Mouse (Mus musculus): Measurements from ENCODE around the gene Gm5134.
"Not testable (repeated sequence)": the region's sequence is repeated elsewhere in the genome, so short reads cannot be mapped to it uniquely, and the experiment has no call there.

Gm5134 gene

DNA sequence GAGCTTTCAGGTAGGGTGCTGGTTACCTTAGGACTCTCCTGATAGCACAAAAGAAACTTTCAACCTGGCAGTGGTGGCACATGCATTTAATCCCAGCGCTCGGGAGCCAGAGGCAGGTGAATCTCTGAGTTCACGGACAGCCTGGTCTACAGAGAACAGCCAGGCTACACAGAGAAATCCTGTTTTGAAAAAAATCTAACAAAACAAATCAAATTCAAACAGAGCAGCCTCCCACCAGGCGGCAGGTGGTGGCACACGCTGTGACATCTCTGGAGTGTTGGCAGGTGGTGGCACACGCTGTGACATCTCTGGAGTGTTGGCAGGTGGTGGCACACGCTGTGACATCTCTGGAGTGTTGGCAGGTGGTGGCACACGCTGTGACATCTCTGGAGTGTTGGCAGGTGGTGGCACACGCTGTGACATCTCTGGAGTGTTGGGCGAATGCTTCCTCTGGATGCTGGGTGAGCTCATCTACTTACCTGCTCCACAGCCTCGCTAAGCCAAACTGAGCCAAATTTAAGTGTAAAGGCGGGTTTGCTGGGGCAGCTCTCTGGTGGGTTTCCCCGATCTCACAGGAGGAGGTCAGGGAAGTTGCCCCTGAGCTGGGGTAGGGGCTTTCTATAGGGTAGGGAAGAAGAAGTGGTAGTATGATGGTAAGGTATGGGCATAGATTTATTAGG, 40.4 kb downstream of the Gm5134 start:
- DNase-seq (ENCODE audit: low spot score), result not testable (repeated sequence)

DNA sequence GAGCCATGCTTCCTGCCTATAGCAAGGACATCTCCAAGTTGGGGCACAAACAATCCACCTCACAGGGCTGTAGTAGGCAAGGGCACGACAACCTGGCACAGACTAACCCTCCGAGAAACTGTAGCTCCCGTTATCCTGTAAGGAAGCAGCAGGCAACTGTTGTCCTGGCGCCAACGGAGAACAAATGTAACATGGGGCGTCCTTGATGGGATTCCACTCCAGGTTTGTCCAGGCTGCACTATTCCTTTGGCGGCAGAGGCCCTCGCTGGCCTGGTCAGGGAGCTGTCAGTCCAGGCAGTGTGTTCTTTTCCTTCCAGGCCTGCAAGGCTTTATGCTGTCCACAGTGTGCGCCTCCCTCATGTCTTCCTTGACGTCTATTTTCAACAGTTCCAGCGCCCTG, 41.1 kb downstream of the Gm5134 start:
- no peak for DNase-seq (ENCODE audit: low spot score)

DNA sequence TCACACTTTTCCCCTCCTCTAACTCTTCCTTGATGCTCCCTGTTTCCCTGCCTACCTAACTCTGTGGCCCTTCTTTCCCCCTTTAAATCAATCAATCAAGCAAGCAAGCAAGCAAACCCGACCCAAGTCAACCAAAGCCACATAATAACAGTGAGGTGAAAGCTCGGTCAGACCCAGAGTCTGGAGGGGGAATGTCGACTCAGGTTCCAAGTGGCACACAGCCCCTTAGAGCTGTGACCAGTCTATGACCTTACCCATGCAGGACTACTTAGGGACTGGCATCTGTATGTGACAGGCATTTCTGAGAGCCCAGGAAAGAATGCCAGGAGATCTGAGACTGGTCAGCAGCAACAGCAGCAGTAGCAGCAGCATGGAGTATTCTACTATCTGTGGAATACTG, 42.0 kb downstream of the Gm5134 start:
- no peak for DNase-seq (ENCODE audit: low spot score)

DNA sequence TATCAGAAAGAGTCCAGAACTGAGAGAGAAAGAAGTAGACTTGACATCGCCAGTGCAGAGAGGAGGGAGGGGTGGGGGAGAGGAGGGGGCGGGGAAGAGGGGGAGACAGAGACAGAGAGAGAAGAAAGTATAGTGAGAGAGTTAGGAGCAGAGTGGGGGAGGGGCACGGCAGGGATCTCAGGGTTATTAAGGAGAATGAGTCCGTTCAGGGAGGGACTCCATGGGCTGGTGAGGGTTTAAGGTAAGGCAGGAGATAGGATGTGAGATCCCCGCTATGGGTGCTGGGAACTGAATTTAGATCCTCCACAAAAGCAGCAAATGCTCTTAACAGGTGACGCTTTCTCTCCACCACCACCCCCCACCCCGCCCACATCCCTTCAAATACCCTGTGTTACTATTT, 46.8 kb downstream of the Gm5134 start:
- no peak for DNase-seq (ENCODE audit: low spot score)

DNA sequence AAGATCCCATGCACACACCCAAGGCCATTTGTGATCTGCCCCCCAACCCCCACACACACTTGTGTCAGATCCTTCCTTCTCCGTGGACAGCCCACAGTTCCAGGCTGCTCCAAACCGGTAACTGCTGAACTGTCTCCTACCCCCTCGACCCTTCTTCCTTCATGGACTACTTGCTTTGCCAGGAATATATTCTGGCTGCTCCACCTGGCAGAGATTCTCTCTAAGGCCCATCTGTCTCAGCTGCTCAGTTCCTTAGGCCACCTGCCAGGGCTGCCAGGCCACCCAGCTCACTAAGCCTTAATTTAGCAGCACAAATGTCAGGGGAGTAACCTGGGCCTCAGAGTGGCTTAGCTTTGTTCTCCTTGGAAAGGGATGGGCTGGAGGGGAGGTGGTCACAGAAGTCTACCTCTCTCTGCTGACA, 47.8 kb downstream of the Gm5134 start:
- peak; percentile 3 for DNase-seq (ENCODE audit: low spot score)

DNA sequence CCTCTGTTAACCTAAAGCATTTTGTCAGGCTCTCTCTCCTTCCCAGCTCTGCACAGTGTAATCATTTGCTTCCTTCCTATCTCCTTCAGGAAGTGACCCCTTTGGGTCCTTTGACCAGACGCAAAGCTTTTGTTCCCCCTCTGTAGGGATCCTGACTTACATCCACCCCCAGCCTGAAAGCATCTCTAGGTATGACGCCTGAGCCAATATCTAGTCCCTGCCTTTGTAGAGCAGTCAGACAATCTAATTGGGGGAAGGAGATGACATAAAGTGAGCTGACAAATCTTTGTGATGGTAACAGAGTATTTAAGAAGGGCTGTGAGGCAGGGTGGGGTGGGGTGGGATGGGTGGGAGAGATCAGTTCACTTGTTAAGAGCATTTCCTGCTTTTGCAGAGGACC, 48.3 kb downstream of the Gm5134 start:
- no peak for DNase-seq (ENCODE audit: low spot score)

DNA sequence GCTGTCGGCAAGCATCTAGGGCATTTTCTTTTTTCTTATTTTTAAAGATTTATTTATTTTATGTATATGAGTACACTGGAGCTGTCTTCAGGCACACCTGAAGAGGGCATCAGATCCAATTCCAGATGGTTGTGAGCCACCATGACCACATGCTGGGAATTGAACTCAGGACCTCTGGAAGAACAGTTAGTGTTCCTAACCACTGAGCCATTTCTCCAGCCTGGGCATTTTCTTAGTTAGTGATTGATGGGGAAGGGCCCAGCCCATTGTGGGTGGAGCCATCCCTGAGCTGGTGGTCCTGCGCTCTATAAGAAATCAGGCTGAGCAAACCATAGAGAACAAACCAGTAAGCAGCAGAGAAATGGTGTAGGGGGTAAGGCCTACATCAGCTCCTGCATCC, 48.9 kb downstream of the Gm5134 start:
- DNase-seq (ENCODE audit: low spot score), result no peak

DNA sequence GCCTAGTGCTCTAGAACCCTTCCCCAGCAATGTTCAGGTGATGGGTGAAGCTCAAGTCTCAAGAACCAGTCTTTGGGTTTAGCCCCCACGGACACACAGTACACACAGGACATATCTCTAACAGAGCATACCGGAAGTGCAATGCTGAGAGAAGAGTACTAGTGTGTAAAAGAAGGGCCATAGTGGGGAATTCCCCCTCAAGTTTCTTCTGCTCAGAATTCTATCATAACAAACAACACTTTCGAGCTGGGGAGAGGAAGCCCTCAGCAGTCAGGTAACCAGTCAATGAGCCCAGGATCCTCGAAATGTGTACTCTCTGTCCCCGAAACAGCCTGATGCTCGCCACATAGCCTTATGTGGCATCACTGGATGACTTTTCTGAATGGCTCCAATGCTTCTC, 52.1 kb downstream of the Gm5134 start:
- DNase-seq (ENCODE audit: low spot score), result no peak

DNA sequence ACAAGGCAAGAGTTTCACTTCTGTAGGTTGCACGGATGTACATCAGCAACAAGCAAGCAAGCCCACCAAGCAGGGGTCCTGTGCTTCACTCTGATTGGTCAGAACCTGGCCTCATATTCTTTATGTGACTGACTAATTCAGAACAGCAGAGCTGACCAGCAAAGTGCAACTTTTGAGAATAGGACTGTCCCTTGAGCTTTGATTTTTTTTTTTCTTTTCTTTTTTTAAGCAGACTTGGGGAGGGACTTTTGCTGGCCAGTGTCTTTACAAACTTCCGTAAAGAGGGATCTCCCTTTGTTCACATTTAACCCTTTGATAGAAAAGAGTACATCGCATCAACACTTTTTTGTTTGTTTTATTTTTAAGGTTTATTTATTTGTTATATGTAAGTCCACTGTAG, 55.5 kb downstream of the Gm5134 start:
- DNase-seq (ENCODE audit: low spot score), result no peak

DNA sequence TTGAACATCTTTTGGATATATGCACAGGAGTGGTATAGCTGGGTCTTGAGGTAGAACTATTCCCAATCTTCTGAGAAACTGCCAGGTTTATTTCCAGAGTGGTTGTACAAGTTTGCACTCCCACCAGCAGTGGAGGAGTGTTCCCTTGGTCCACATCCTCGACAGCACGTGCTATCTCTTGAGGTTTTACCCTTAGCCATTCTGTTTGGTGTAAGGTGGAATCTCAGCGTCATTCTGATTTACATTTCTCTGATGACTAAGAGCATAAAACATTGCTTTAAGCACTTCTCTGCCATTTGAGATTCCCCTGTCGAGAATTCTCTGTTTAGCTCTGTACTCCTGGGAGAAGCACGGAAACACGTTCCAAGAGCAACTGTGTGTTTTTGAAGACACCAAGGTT, 58.6 kb downstream of the Gm5134 start:
- DNase-seq (ENCODE audit: low spot score), result no peak

DNA sequence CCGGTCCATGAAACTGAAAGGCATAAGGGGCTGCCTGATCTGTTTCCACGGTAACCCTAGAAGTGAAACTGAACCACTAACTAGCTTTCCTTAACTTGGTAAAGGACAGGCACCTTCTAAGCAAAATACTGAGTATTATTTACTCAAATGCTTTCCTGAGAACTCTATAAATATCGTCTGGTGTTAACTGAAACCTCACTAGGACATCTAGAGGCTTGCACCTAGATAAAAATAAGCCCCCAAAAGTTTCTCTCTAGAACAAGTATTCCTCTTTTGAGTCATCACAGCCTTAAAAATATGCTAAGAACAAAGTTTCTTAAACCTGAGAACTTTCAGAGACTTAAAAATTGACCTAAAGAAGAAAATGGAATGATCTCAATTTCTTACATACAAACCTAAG, 62.6 kb downstream of the Gm5134 start:
- no peak for DNase-seq (ENCODE audit: low spot score)

DNA sequence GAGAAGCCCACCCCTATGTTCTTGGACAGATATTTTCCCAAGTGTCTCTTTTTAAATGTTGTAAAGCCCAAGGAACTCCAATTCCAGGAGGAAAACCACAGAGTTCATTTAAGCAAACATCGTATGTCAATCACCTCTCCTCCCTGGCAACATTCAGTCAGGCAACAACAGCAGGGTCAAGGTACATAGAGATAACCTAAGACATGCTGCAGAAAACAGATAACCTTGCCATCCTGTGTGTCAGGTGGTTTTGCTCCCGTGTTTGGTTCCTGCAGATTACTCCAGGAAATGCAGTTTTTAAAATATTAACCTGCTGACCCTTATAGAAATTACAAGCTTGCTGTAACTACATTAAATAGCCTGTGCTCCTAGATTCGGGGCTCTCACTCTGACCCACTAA, 67.4 kb downstream of the Gm5134 start:
- DNase-seq (ENCODE audit: low spot score), result no peak

DNA sequence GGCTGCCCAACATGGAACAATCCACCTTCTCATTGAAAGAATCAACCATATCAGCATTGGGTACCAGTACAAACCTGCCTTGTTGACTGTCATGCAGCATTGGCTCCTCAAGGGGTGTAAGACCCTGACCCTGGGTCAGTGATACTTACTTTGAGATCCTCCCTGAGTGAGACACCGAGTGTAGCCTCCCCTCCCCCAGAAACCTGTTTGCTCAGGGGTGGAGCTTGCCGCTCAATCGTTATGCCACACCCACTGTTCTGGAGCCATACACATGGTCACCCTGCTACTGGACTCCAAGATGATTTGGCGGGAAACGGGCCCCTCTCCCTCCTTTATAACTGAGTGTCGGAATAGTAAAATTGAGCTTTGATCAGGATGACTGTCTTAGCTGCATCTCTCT, 69.6 kb downstream of the Gm5134 start:
- no peak for DNase-seq (ENCODE audit: low spot score)

DNA sequence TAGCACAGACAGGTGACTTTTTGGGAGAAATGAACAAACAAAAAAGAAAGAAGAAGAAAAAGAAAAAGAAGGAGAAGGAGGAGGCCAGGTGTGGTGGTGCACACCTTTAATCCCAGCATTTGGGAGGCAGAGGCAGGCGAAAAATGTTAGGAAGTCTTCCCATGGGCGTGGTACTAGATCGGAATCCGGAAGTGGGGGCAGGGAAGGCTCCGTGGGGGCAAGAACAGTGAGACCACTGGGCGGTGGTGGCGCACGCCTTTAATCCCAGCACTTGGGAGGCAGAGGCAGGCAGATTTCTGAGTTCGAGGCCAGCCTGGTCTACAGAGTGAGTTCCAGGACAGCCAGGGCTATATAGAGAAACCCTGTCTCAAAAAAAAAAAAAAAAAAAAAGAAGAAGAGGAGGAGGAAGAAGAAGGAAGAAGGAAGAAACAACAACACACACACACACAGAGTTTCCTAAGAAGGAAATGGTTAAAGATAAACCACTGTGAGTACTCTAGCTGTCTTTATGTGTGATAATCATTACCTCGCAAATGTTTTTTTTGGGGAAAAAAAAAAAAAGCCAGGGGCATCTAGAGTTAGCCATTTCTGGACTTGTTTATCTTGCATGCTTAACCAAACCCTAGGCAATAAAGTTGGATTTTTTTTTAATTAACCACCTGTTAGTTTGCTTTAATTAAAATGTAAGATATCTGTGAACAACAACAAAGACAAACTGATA, 71.3 kb downstream of the Gm5134 start:
- DNase-seq (ENCODE audit: low spot score), result no peak

DNA sequence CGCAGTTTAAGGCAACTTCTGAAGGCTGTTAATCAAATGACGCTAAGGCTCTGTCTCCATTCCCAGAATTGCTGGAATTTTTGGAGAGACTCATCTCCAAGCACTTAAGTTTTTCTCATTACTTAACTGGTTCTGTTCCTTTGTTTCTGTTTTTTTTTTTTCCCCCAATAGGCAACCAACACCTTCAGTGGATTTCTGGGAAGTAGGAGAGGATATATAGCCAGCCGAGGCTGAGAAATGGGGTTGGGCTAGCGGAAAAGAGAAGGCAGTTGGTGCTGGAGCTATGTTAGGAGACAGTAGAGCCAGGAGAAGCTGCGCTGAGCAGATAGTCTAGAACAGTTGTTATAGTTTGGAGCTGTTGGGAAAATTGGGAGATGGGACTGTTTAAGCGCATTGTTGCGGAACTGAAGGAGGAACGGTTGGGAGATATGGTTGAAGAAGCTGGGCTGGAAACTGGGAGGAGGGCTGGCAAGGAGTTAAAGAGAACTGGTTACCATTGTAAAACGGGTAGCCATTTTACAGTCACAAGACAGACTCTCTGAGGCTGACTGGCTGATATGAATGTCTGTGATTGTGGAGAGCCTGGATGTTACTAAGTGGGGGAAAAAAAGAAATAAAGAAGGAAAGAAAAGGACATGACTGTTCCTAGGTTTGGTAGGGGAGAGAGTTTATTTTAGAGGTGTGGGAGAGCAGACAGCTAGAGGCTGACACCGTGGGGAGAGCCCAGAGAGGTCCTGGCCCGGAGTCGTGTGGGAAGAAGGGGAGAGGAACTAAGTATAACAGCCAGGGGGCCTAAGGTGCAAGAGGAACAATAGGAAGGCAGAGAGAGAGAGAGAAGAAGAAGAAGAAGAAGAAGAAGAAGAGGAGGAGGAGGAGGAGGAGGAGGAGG, 73.1 kb downstream of the Gm5134 start:
- DNase-seq (ENCODE audit: low spot score), result no peak

DNA sequence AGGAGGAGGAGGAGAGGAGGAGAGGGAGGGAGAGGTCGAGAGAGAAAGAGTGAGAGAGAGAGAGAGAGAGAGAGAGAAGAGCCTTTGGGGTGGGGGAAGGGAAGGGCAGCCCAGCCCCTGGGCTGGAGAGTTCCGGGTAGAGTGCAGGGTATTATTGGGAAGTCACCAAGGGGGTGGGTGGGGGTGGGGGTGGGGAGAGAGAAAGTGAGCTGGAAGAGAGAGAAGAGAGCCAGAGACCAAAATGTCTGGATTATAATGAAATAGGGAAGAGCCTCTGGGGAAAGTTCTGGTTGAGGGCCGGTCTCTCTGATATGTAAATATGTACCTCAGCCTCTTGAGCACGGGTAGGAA, 73.7 kb downstream of the Gm5134 start:
- no peak for DNase-seq (ENCODE audit: low spot score)

DNA sequence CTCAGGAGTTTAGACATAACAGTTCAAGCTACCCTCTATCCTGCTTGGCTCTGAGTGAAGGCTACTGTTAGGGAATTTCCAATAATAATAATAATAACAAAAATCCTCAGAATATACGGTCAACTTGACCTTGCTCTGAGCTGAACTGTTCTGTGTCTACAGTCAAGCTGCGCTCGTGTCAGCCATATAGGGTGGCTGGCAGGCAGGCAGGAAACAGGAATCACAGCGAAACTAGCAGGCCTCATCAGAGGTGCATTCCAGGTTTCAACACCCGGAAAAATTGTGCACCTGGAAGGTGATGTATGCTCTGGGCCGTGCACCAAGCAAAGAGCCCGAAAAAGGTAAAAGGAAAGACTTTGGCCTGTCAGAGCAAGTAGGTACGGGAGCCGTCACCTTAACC, 74.1 kb downstream of the Gm5134 start:
- no peak for DNase-seq (ENCODE audit: low spot score)

DNA sequence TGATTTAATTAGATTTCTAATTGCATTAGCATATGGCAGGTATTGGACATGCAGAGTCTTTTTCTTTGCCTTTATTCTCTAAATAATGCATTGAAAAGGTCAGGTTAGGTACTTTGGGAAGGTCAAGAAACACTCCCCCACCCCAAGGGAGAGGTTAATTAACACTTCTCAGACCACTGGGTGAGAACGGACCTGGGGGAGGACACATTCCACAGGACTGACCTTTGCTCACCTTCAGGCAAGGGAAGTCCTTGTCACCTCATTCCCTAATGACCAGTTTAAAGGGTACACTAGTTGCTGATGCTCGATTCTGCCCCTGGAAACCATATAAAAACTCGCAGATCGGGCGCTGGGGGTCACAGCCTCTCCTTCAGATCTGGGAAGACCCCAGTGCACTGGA, 75.0 kb downstream of the Gm5134 start:
- DNase-seq (ENCODE audit: low spot score), result no peak

DNA sequence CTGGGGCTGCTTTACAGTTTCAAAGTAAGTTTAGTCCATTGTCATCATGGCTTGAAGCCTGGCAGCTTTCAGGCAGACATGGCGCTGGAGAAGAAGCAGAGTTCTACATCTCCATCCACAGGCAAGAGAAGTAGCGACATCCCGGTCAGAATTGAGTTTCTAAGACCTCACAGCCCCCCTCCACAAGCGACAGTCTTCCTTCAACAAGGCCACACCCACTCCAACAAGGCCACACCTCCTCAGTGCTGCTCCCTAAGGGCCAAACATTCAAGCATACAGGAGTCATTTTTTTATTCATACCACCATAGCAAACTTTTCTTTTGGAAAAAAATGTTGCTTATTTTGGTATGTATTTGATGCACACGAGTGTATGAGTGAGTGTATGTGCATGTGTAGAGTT, 76.2 kb downstream of the Gm5134 start:
- DNase-seq (ENCODE audit: low spot score), result no peak

DNA sequence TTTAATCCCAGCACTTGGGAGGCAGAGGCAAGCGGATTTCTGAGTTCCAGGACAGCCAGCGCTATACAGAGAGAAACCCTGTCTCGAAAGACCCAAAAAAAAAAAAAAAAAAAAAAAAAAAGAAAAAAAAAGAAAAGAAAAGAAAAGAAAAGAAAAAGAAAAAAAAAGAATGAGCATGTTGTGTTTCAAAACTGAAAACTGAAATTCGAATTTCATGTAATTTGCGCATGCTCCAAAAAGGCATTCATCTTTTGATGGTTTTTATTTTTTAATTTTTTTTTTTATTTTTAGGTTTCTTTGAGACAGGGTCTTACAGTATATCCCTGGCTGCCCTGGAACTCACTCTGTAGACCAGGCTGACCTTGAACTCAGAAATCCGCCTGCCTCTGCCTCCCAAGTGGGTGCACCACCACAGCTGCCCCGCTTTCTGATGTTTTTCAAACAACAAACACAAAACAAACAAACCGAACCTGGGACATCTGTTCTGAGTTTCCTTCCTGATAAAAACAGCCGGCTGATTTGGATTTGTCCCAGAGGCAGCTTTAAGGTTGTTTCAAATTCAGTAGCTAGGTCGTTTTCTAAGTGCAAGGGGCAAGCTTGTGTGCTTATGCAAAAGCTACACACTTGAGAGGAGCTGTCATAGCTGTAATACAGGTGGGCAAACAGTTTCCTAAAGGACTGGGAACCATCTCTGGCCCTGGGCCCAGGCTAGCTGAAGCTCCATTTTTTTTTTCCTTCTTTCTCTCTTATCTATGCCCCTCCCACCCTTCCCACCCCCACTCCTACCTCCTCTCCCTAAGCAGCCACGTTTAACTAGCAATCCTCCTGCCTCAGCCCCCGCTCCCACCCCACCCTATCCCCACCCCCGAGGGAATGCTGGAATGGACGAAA, 77.4 kb downstream of the Gm5134 start:
- no peak for DNase-seq (ENCODE audit: low spot score)

DNA sequence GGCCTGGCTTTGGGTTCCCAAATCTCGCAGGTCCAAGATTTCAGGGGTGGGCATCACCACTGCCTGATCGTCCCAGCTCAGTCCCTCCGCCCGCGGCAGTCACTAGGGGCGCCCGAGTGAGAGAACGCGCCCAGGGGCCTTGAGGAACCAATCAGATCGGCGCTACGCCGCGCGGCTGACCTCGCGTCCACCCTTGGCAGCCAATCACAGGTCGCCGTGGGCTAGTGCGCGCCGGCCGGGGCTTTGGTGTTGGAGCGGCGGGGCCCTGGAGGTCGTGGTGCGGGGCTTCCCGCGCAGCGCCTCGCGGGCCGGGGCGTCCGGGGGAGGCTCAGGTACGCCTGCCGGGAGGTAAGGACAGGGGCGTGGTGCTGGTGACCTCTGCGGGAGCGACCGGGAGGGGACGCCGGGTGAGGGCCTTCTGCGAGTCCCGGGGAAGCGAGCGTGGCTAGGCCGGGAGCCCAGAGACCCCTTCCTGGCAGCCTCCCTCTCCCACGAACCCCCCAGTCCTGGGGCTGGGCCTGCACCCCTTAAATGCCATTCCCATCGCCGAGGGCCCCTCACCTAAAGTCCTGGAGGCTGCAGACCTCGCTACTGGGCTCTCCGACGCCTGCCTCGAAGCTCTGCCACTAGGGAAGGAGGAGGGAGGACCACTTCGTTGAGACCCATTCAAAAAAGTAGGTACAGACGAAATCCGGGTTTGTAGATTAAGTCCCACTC, 78.2 kb downstream of the Gm5134 start, which contains the start of gene Zfp280b:
Zfp280b (plus strand) TSS at position 249 of the 717 bp plus-strand sequence.
- peak; percentile 90 for DNase-seq (ENCODE audit: low spot score)

All from adipocyte (in vitro differentiated cells).